Mouse (Mus musculus) heart, postnatal 14 days (tissue): Measurements from ENCODE around the gene Ndufv3. TPM values are rescaled to one million over a fixed set of nuclear protein-coding genes. Genes with fewer than 3 reads are reported as not detected.
A peak's percentile ranks its signal among the peaks of the same experiment; 100 is the strongest.
"Not testable (repeated sequence)": the region's sequence is repeated elsewhere in the genome, so short reads cannot be mapped to it uniquely, and the experiment has no call there.

Experiments used
- DNase-seq, 2 experiments: peaks; one replicate each; pipeline ENCODE4 v3.0.0; 2021 to 2022
- intact Hi-C: fragments of 180-260 bp; cut with DNase I; formaldehyde crosslinking; loops from one replicate; pipeline ENCODE4 v1.15.1; 2025
- total RNA-seq, 2 experiments: library from RNA; stranded (reverse); gene quantifications; 2 replicates each; pipeline ENCODE4 v1.2.3; 2021

Gene Ndufv3
- total RNA-seq, 2 experiments from 2014 or later, result 1,261 to 1,328 TPM

- intact Hi-C loops, result no loop called here
Measured at GRCm38 (mm10) chr17:31546444-31547196, 26.7 kb downstream of the Ndufv3 start.

GRCm38 (mm10) chr17:31547974-31548373 lies 28.1 kb downstream of the Ndufv3 start:
- no peak for DNase-seq
- intact Hi-C loops, result no loop called here

More at GRCm38 (mm10) chr17:31546444-31547196, 26.7 kb downstream of the Ndufv3 start:
- no peak for DNase-seq

GRCm38 (mm10) chr17:31549389-31549788 lies 29.5 kb downstream of the Ndufv3 start:
- intact Hi-C loops, result no loop called here

GRCm38 (mm10) chr17:31552601-31553000 lies 32.7 kb downstream of the Ndufv3 start:
- intact Hi-C loops, DNase-seq: not testable (repeated sequence)

More at GRCm38 (mm10) chr17:31549389-31549788, 29.5 kb downstream of the Ndufv3 start:
- DNase-seq, result no peak

- intact Hi-C loops, result no loop called here
- no peak for DNase-seq
Measured at GRCm38 (mm10) chr17:31556253-31556652, 36.3 kb downstream of the Ndufv3 start.

GRCm38 (mm10) chr17:31557124-31557880 lies 37.4 kb downstream of the Ndufv3 start:
- intact Hi-C loops, result no loop called here
- peak; percentile 55 to 72 for DNase-seq

GRCm38 (mm10) chr17:31557947-31558542 lies 38.1 kb downstream of the Ndufv3 start:
- intact Hi-C loops, result no loop called here
- no peak for DNase-seq

GRCm38 (mm10) chr17:31559021-31559789 lies 39.3 kb downstream of the Ndufv3 start:
- intact Hi-C loops, result no loop called here
- no peak for DNase-seq

GRCm38 (mm10) chr17:31563632-31564014 lies 43.7 kb downstream of the Ndufv3 start:
- intact Hi-C loops, result loop anchor here (2.0 kb wide), 1 partner anchor 43 kb away; the partner anchor contains the start of gene Ndufv3
- peak; percentile 33 to 48 for DNase-seq

GRCm38 (mm10) chr17:31564015-31564857 lies 44.3 kb downstream of the Ndufv3 start, which contains the start of gene Pknox1:
Gene Pknox1, plus strand, starts transcription at chr17:31564734.
- intact Hi-C loops, result loop anchor here (2.0 kb wide), 1 partner anchor 43 kb away; the partner anchor contains the start of gene Ndufv3

GRCm38 (mm10) chr17:31564858-31565140 lies 44.9 kb downstream of the Ndufv3 start:
- DNase-seq, result no peak
- intact Hi-C loops, result loop anchor here (2.0 kb wide), 1 partner anchor 44 kb away; the partner anchor contains the start of gene Ndufv3

More at GRCm38 (mm10) chr17:31564015-31564857, 44.3 kb downstream of the Ndufv3 start, which contains the start of gene Pknox1:
- DNase-seq, result peak; percentile 98

- intact Hi-C loops, result loop anchor here (2.0 kb wide), 2 partner anchors 45 to 93 kb away; partner anchors contain the start of genes Ndufv3 and U2af1
- DNase-seq, result peak; percentile 71 to 82
Measured at GRCm38 (mm10) chr17:31565141-31566056, 45.5 kb downstream of the Ndufv3 start.

GRCm38 (mm10) chr17:31566276-31566675 lies 46.4 kb downstream of the Ndufv3 start:
- intact Hi-C loops, result loop anchor here (2.0 kb wide), 1 partner anchor 93 kb away; the partner anchor contains the start of gene U2af1
- DNase-seq, result no peak

GRCm38 (mm10) chr17:31569756-31570155 lies 49.8 kb downstream of the Ndufv3 start:
- intact Hi-C loops, result no loop called here

GRCm38 (mm10) chr17:31570321-31570925 lies 50.5 kb downstream of the Ndufv3 start:
- no peak for DNase-seq
- intact Hi-C loops, result no loop called here

More at GRCm38 (mm10) chr17:31569756-31570155, 49.8 kb downstream of the Ndufv3 start:
- no peak for DNase-seq

GRCm38 (mm10) chr17:31571689-31572088 lies 51.8 kb downstream of the Ndufv3 start:
- intact Hi-C loops, result no loop called here
- DNase-seq, result no peak

- intact Hi-C loops, result no loop called here
- no peak for DNase-seq
Measured at GRCm38 (mm10) chr17:31574662-31575061, 54.7 kb downstream of the Ndufv3 start.
